ENCODE assay signal across 14 mouse cellular contexts in genomic region chr17:7152662-7153061, GRCm38 (mm10).
"Had no signal": no experiment of that assay in that cellular context is flagged by ENCODE, and none has a peak within 500 bp of the region (broad histone marks: within the 10 kb centered on the region; RNA-seq: fewer than 3 reads in every experiment).

No protein-coding gene starts in this region.

- H3K27ac ChIP-seq: neural tube, embryonic 13.5 days; neural tube, embryonic 15.5 days; stomach, embryonic 15.5 days; stomach, postnatal 0 days had no signal

- DNase-seq: retina, postnatal 1 day; right cerebral cortex, adult 18-20 months; right cerebral cortex, postnatal 14 days; right cerebral cortex, postnatal 25 days; right cerebral cortex, postnatal 4 days; spleen, adult 18-20 months; thymus, adult 18-20 months; thymus, adult 2 months; thymus, postnatal 25 days; thymus, postnatal 4 days had no signal

- H3K4me3 ChIP-seq: neural tube, embryonic 13.5 days; neural tube, embryonic 15.5 days; stomach, embryonic 15.5 days had no signal
